Mouse (Mus musculus): ENCODE results near the gene Grik3. TPM values are rescaled to one million over a fixed set of nuclear protein-coding genes. Genes with fewer than 3 reads are reported as not detected.

Grik3 gene
- polyA plus RNA-seq, 1 experiment from 2014 or later: not detected

- POLR2A ChIA-PET: no interaction called here
- no peak for DNase-seq (ENCODE audit: low read depth, low spot score)
- in situ Hi-C loops (cut with MboI; ENCODE audit: low pct_unique_long_range_greater_than_20kb): no loop called here
- CTCF ChIA-PET: no interaction called here
- no peak for TF ChIP-seq CTCF (IDR thresholded peaks at IDR 0.05)
- ATAC-seq: no peak
- H3K27me3 ChIP-seq: no peaks in the 10 kb centered on the region
Observed at GRCm38 (mm10) chr4:125700331-125700730, 209.8 kb downstream of the Grik3 start.

- TF ChIP-seq CTCF (IDR thresholded peaks at IDR 0.05): no peak
- peaks cover 9% of the 10 kb centered on the region for H3K27me3 ChIP-seq
- CTCF ChIA-PET: no interaction called here
- no peak for DNase-seq (ENCODE audit: low read depth, low spot score)
- POLR2A ChIA-PET: no interaction called here
- in situ Hi-C loops (cut with MboI; ENCODE audit: low pct_unique_long_range_greater_than_20kb): no loop called here
- no peak for ATAC-seq
Observed at GRCm38 (mm10) chr4:125702607-125703309, 212.3 kb downstream of the Grik3 start.

GRCm38 (mm10) chr4:125703310-125703690 lies 212.8 kb downstream of the Grik3 start:
- ATAC-seq (no peak), DNase-seq (ENCODE audit: low read depth, low spot score) (no peak)
- ChIA-PET POLR2A (no interaction called here), CTCF (no interaction called here)
- in situ Hi-C loops (cut with MboI; ENCODE audit: low pct_unique_long_range_greater_than_20kb): no loop called here
- peaks cover 14% of the 10 kb centered on the region for H3K27me3 ChIP-seq
- no peak for TF ChIP-seq CTCF (IDR thresholded peaks at IDR 0.05)

GRCm38 (mm10) chr4:125705746-125706145 lies 215.2 kb downstream of the Grik3 start:
- POLR2A ChIA-PET: no interaction called here
- no peak for TF ChIP-seq CTCF (IDR thresholded peaks at IDR 0.05)
- in situ Hi-C loops (cut with MboI; ENCODE audit: low pct_unique_long_range_greater_than_20kb): no loop called here
- H3K27me3 ChIP-seq: peaks cover 15% of the 10 kb centered on the region
- no peak for ATAC-seq
- CTCF ChIA-PET: no interaction called here
- no peak for DNase-seq (ENCODE audit: low read depth, low spot score)

- CTCF ChIA-PET: no interaction called here
- TF ChIP-seq CTCF (IDR thresholded peaks at IDR 0.05): no peak
- POLR2A ChIA-PET: no interaction called here
- H3K27me3 ChIP-seq: peaks cover 23% of the 10 kb centered on the region
- in situ Hi-C loops (cut with MboI; ENCODE audit: low pct_unique_long_range_greater_than_20kb): no loop called here
- ATAC-seq (no peak), DNase-seq (ENCODE audit: low read depth, low spot score) (no peak)
Observed at GRCm38 (mm10) chr4:125709716-125710115, 219.2 kb downstream of the Grik3 start.

GRCm38 (mm10) chr4:125717881-125718280 lies 227.4 kb downstream of the Grik3 start:
- CTCF ChIA-PET: no interaction called here
- TF ChIP-seq CTCF (IDR thresholded peaks at IDR 0.05): no peak
- ATAC-seq: no peak
- in situ Hi-C loops (cut with MboI; ENCODE audit: low pct_unique_long_range_greater_than_20kb): no loop called here
- POLR2A ChIA-PET: no interaction called here
- H3K27me3 ChIP-seq: peaks cover under 1% of the 10 kb centered on the region
- DNase-seq (ENCODE audit: low read depth, low spot score): no peak

- in situ Hi-C loops (cut with MboI; ENCODE audit: low pct_unique_long_range_greater_than_20kb): no loop called here
- no peaks in the 10 kb centered on the region for H3K27me3 ChIP-seq
- CTCF ChIA-PET: no interaction called here
- DNase-seq (ENCODE audit: low read depth, low spot score) (no peak), ATAC-seq (no peak)
- POLR2A ChIA-PET: no interaction called here
- no peak for TF ChIP-seq CTCF (IDR thresholded peaks at IDR 0.05)
Observed at GRCm38 (mm10) chr4:125718429-125719140, 228.1 kb downstream of the Grik3 start.

- ChIA-PET POLR2A (no interaction called here), CTCF (no interaction called here)
- in situ Hi-C loops (cut with MboI; ENCODE audit: low pct_unique_long_range_greater_than_20kb): no loop called here
- no peak for ATAC-seq
- H3K27me3 ChIP-seq: peaks cover 28% of the 10 kb centered on the region
- DNase-seq (ENCODE audit: low read depth, low spot score): no peak
- no peak for TF ChIP-seq CTCF (IDR thresholded peaks at IDR 0.05)
Observed at GRCm38 (mm10) chr4:125726241-125726640, 235.7 kb downstream of the Grik3 start.

GRCm38 (mm10) chr4:125727030-125727429 lies 236.5 kb downstream of the Grik3 start:
- in situ Hi-C loops (cut with MboI; ENCODE audit: low pct_unique_long_range_greater_than_20kb): no loop called here
- POLR2A ChIA-PET: no interaction called here
- peaks cover 28% of the 10 kb centered on the region for H3K27me3 ChIP-seq
- ATAC-seq (no peak), DNase-seq (ENCODE audit: low read depth, low spot score) (no peak)
- no peak for TF ChIP-seq CTCF (IDR thresholded peaks at IDR 0.05)
- CTCF ChIA-PET: no interaction called here

- CTCF ChIA-PET: no interaction called here
- DNase-seq (ENCODE audit: low read depth, low spot score): no peak
- peaks cover 28% of the 10 kb centered on the region for H3K27me3 ChIP-seq
- TF ChIP-seq CTCF (IDR thresholded peaks at IDR 0.05): no peak
- POLR2A ChIA-PET: no interaction called here
- no peak for ATAC-seq
- in situ Hi-C loops (cut with MboI; ENCODE audit: low pct_unique_long_range_greater_than_20kb): no loop called here
Observed at GRCm38 (mm10) chr4:125727626-125728025, 237.1 kb downstream of the Grik3 start.

GRCm38 (mm10) chr4:125728091-125728863 lies 237.8 kb downstream of the Grik3 start:
- ATAC-seq (no peak), DNase-seq (ENCODE audit: low read depth, low spot score) (no peak)
- ChIA-PET POLR2A (no interaction called here), CTCF (no interaction called here)
- H3K27me3 ChIP-seq: peaks cover 28% of the 10 kb centered on the region
- in situ Hi-C loops (cut with MboI; ENCODE audit: low pct_unique_long_range_greater_than_20kb): no loop called here
- TF ChIP-seq CTCF (IDR thresholded peaks at IDR 0.05): no peak

All from Patski (cell line).